Mouse (Mus musculus): ENCODE results near the gene Mark4. TPM values are rescaled to one million over a fixed set of nuclear protein-coding genes. Genes with fewer than 3 reads are reported as not detected.

Gene Mark4
- polyA plus RNA-seq, 1 experiment: 14.6 TPM

GRCm38 (mm10) chr7:19420821-19421636, 37.6 kb downstream of the Mark4 start:
- H3K36me3 ChIP-seq (ENCODE audit: control insufficient read depth, insufficient read depth, low read length): peaks cover 2% of the 10 kb centered on the region; the same call in 1 of the 2 replicates
- WGBS: 11% methylated on average over 43 of the region's 43 CpGs
- no peak overlapping the region for H3K27ac ChIP-seq (ENCODE audit: insufficient read depth, low read length)
- TF ChIP-seq POLR2A (IDR thresholded peaks at IDR 0.05; ENCODE audit: low read depth, low read length) (no peak), CTCF (IDR thresholded peaks at IDR 0.05; ENCODE audit: extremely low read depth, insufficient read depth, insufficient read length, insufficient replicate concordance) (no peak)
- no peaks in the 10 kb centered on the region for H3K27me3 ChIP-seq (ENCODE audit: control insufficient read depth, insufficient read depth, low read length)
- peak; percentile 65 to 89 for DNase-seq (ENCODE audit: low read depth in 1 of 2, low spot score in 2 of 2)
- peak overlapping the region; percentile 65 for H3K4me3 ChIP-seq (ENCODE audit: extremely low read depth, insufficient read depth, insufficient read length)
- peaks cover 3% of the 10 kb centered on the region; the same call in 1 of the 2 replicates for H3K4me1 ChIP-seq (ENCODE audit: control insufficient read depth, insufficient read depth, insufficient read length)

GRCm38 (mm10) chr7:19420121-19420520, 38.5 kb downstream of the Mark4 start:
- 6% methylated on average over 28 of the region's 28 CpGs for WGBS
- Histone ChIP-seq H3K27me3 (ENCODE audit: control insufficient read depth, insufficient read depth, low read length) (no peaks in the 10 kb centered on the region), H3K36me3 (ENCODE audit: control insufficient read depth, insufficient read depth, low read length) (no peaks in the 10 kb centered on the region), H3K4me3 (ENCODE audit: extremely low read depth, insufficient read depth, insufficient read length) (0 out of 2 replicates have a peak overlapping the region, but pooled peaks have one; percentile 14), H3K27ac (ENCODE audit: insufficient read depth, low read length) (no peak overlapping the region), H3K4me1 (ENCODE audit: control insufficient read depth, insufficient read depth, insufficient read length) (peaks cover 3% of the 10 kb centered on the region; the same call in 1 of the 2 replicates)
- TF ChIP-seq CTCF (IDR thresholded peaks at IDR 0.05; ENCODE audit: extremely low read depth, insufficient read depth, insufficient read length, insufficient replicate concordance): no peak
- TF ChIP-seq POLR2A (IDR thresholded peaks at IDR 0.05; ENCODE audit: low read depth, low read length): no peak
- DNase-seq (ENCODE audit: low read depth in 1 of 2, low spot score in 2 of 2): no peak

GRCm38 (mm10) chr7:19416590-19416989, 42.0 kb downstream of the Mark4 start:
- TF ChIP-seq CTCF (IDR thresholded peaks at IDR 0.05; ENCODE audit: extremely low read depth, insufficient read depth, insufficient read length, insufficient replicate concordance) (no peak), POLR2A (IDR thresholded peaks at IDR 0.05; ENCODE audit: low read depth, low read length) (no peak)
- peaks cover 3% of the 10 kb centered on the region; the same call in 1 of the 2 replicates for H3K4me1 ChIP-seq (ENCODE audit: control insufficient read depth, insufficient read depth, insufficient read length)
- H3K4me3 ChIP-seq (ENCODE audit: extremely low read depth, insufficient read depth, insufficient read length): no peak overlapping the region
- H3K27ac ChIP-seq (ENCODE audit: insufficient read depth, low read length): no peak overlapping the region
- no peaks in the 10 kb centered on the region for H3K36me3 ChIP-seq (ENCODE audit: control insufficient read depth, insufficient read depth, low read length)
- 46% methylated on average over 15 of the region's 15 CpGs for WGBS
- no peak for DNase-seq (ENCODE audit: low read depth in 1 of 2, low spot score in 2 of 2)
- H3K27me3 ChIP-seq (ENCODE audit: control insufficient read depth, insufficient read depth, low read length): no peaks in the 10 kb centered on the region

GRCm38 (mm10) chr7:19413525-19413924, 45.1 kb downstream of the Mark4 start:
- WGBS: 89% methylated on average over 3 of the region's 3 CpGs
- no peak for TF ChIP-seq CTCF (IDR thresholded peaks at IDR 0.05; ENCODE audit: extremely low read depth, insufficient read depth, insufficient read length, insufficient replicate concordance)
- TF ChIP-seq POLR2A (IDR thresholded peaks at IDR 0.05; ENCODE audit: low read depth, low read length): no peak
- Histone ChIP-seq H3K36me3 (ENCODE audit: control insufficient read depth, insufficient read depth, low read length) (no peaks in the 10 kb centered on the region), H3K4me1 (ENCODE audit: control insufficient read depth, insufficient read depth, insufficient read length) (no peaks in the 10 kb centered on the region), H3K27ac (ENCODE audit: insufficient read depth, low read length) (no peak overlapping the region), H3K4me3 (ENCODE audit: extremely low read depth, insufficient read depth, insufficient read length) (no peak overlapping the region), H3K27me3 (ENCODE audit: control insufficient read depth, insufficient read depth, low read length) (no peaks in the 10 kb centered on the region)
- DNase-seq (ENCODE audit: low read depth in 1 of 2, low spot score in 2 of 2): no peak

- Histone ChIP-seq H3K27ac (ENCODE audit: insufficient read depth, low read length) (no peak overlapping the region), H3K4me3 (ENCODE audit: extremely low read depth, insufficient read depth, insufficient read length) (no peak overlapping the region), H3K36me3 (ENCODE audit: control insufficient read depth, insufficient read depth, low read length) (no peaks in the 10 kb centered on the region), H3K27me3 (ENCODE audit: control insufficient read depth, insufficient read depth, low read length) (no peaks in the 10 kb centered on the region), H3K4me1 (ENCODE audit: control insufficient read depth, insufficient read depth, insufficient read length) (no peaks in the 10 kb centered on the region)
- no peak for DNase-seq (ENCODE audit: low read depth in 1 of 2, low spot score in 2 of 2)
- TF ChIP-seq POLR2A (IDR thresholded peaks at IDR 0.05; ENCODE audit: low read depth, low read length) (no peak), CTCF (IDR thresholded peaks at IDR 0.05; ENCODE audit: extremely low read depth, insufficient read depth, insufficient read length, insufficient replicate concordance) (no peak)
- 80% methylated on average over 5 of the region's 5 CpGs for WGBS
Measured at GRCm38 (mm10) chr7:19411783-19412182, 46.8 kb downstream of the Mark4 start.

GRCm38 (mm10) chr7:19410766-19411344, 47.8 kb downstream of the Mark4 start:
- Histone ChIP-seq H3K4me3 (ENCODE audit: extremely low read depth, insufficient read depth, insufficient read length) (no peak overlapping the region), H3K4me1 (ENCODE audit: control insufficient read depth, insufficient read depth, insufficient read length) (no peaks in the 10 kb centered on the region), H3K27ac (ENCODE audit: insufficient read depth, low read length) (no peak overlapping the region), H3K36me3 (ENCODE audit: control insufficient read depth, insufficient read depth, low read length) (no peaks in the 10 kb centered on the region), H3K27me3 (ENCODE audit: control insufficient read depth, insufficient read depth, low read length) (no peaks in the 10 kb centered on the region)
- TF ChIP-seq CTCF (IDR thresholded peaks at IDR 0.05; ENCODE audit: extremely low read depth, insufficient read depth, insufficient read length, insufficient replicate concordance) (no peak), POLR2A (IDR thresholded peaks at IDR 0.05; ENCODE audit: low read depth, low read length) (no peak)
- DNase-seq (ENCODE audit: low read depth in 1 of 2, low spot score in 2 of 2): no peak
- WGBS: 83% methylated on average over 11 of the region's 11 CpGs

All from spleen, adult 2 months (tissue).